Mouse (Mus musculus) urinary bladder, postnatal 14 days (tissue): ENCODE results near the gene Hrh3.

ENCODE experiments used
- DNase-seq: peaks from one replicate; pipeline ENCODE4 v3.0.0; 2021; ENCODE audit warnings: low spot score

Gene Hrh3

DNA sequence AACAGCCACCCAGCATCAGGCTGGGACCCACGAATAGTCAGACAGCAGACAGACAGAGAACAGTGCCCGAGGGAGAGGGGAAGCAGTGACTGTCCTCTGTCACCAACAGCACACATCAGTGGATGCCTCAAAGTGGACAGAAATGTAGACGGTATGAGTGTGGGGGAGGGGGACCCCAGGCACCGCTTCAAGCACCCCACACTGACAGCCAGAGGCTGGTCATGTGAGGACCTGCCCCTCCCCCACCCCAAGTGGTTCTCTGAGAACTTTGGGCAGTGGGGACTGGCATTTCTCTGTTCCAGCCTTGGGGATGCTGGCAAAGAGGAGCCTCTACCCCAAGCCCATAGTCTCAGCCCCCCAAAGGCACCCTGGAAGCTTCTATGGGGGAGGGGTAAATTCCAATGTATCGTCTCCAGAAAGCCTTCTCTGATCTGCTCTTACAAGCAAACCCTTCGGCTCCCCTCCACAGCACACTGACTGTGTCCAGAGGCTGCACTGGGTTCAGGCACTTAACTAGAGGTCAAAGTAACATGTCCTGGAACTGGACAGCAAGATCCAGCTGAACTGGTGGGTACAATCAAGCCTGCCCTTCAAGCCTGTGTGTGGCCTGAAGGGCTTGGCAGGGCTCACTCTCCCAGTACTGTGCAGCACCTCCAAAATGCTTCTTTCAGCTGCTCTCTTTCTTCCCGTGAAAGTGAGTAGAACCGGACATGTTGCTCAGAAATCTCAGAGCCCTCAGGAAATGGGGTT is 1.3 kb upstream of the Hrh3 start:
- DNase-seq, result no peak

- DNase-seq, result no peak
Observed at GRCm38 (mm10) chr2:180104659-180105377, 530 bp upstream of the Hrh3 start.

GRCm38 (mm10) chr2:180103151-180103977 is 924 bp downstream of the Hrh3 start:
- no peak for DNase-seq

GRCm38 (mm10) chr2:180099529-180099928 is 4.8 kb downstream of the Hrh3 start:
- no peak for DNase-seq

DNA sequence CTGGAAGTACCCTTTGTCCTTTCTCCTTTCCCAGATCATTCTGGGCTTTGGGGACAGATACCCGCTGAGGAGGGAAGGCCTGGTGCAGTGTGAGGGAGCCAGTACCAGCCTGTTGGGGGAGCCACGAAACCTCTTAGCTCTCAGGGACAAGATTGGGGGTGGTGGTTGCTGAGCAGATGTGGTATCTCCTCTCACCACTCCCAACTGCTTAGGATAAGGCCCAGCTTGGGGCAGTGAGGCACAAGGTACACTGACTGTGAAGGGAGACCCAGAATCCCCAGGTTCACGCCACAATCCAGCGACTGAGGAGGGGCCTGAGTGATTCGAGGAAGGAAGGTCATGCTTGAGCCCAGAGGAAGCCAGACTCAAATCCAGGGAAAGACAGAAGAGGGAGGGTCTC is 6.1 kb downstream of the Hrh3 start:
- DNase-seq, result no peak

GRCm38 (mm10) chr2:180097585-180097984 is 6.7 kb downstream of the Hrh3 start:
- DNase-seq, result no peak

DNA sequence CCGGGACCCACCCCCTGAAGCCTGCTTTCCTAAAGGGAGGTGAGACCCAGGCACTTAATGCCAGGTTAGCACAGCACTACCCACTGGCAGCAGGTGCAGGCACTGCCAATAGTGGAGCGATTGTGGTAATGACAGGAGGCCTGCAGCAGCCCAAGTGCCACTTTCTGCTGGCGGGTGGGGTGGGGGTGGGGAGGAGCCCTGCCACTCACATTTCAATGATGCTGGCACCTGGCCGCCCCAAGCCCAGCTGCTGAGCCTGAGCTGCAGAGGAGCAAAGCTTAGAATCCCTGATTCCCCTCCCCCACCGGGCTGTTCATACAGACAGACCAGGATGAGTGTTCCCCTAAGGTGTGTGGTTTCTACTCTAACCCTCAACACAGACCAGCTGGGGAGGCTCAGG is 8.6 kb downstream of the Hrh3 start:
- DNase-seq, result no peak

GRCm38 (mm10) chr2:180090285-180090684 is 14.0 kb downstream of the Hrh3 start:
- no peak for DNase-seq

- no peak for DNase-seq
Observed at GRCm38 (mm10) chr2:180087472-180087871, 16.8 kb downstream of the Hrh3 start.

DNA sequence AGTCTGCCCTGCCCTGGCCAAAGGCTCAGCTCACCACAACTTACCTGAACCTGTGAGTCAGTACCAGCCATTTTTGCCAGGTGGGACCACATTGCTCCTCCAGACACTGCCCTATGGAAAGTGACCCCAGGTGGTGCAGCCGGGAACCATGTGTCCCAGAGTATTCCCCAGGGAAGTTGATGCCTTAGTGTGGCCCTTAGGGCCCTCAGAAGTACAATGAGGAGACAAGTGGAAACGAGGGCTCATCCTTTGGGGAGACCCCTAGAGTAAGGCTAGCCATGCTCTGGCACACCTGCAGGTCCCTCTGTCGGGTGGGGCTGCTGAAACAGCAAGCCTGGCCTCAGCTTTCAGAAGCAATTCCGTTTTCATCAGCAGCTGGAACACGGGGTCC is 17.7 kb downstream of the Hrh3 start:
- no peak for DNase-seq

- no peak for DNase-seq
Observed at GRCm38 (mm10) chr2:180085926-180086636, 18.2 kb downstream of the Hrh3 start.

DNA sequence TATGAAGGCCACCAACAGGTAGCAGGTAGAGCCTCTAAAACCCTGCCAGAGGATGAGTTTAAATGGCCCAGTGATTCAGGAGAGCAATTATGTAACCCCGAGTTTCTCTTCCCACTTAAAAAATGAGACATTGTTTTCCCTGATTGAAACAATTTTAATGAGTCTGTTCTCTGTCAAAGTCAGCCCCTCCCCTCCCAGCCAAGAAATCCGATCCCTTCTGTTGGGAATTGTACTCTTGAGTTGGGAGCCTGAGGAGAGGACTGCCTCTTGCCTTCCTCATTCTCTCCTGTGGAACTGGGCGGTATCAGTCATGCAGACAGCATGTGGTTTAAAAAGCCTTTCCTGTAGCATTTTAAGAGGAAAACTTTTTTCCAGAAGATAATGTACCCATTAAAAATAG is 19.7 kb downstream of the Hrh3 start:
- no peak for DNase-seq

- no peak for DNase-seq
Observed at GRCm38 (mm10) chr2:180083063-180083462, 21.2 kb downstream of the Hrh3 start.

DNA sequence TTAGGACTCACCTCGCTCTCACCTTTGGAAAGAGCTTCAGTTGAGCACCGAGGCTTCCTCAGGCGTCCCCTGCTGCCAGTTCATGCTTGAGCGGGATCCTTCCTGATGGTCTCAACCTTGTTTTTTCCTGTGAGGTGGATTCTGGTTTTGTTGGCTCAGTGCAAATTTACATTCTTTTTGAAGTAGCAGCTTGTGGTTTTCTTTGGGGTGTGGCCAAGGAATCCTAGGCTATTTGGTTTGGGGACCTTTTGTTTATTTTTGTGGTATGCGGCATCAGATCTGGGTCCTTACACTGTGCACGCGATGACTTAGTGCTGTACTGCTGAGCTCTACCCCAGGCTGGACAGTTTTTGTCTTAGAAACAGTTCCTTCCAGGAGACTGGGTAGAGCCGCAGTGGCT is 23.6 kb downstream of the Hrh3 start:
- DNase-seq, result no peak

- DNase-seq, result no peak
Observed at GRCm38 (mm10) chr2:180077622-180078021, 26.7 kb downstream of the Hrh3 start.

- DNase-seq, result no peak
Observed at GRCm38 (mm10) chr2:180072886-180073285, 31.4 kb downstream of the Hrh3 start.

DNA sequence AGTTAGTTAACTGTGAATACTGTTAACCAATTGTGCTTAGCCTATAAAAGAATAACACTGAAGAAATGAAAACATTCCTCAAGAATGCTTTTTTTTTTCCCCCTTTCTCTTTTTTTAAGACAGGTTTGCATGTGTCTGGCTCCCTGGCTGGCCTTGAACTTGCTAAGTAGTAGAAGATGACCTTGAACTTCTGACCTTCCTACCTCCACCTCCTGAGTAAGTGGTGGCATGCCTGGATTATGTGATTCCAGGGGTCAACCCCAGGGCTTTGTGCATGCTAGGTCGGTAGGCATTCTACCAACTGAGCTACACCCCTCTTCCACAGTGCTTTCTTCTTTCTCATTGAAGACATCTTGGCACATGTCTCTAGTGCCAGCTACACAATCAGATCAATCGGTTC is 32.6 kb downstream of the Hrh3 start:
- DNase-seq, result no peak

DNA sequence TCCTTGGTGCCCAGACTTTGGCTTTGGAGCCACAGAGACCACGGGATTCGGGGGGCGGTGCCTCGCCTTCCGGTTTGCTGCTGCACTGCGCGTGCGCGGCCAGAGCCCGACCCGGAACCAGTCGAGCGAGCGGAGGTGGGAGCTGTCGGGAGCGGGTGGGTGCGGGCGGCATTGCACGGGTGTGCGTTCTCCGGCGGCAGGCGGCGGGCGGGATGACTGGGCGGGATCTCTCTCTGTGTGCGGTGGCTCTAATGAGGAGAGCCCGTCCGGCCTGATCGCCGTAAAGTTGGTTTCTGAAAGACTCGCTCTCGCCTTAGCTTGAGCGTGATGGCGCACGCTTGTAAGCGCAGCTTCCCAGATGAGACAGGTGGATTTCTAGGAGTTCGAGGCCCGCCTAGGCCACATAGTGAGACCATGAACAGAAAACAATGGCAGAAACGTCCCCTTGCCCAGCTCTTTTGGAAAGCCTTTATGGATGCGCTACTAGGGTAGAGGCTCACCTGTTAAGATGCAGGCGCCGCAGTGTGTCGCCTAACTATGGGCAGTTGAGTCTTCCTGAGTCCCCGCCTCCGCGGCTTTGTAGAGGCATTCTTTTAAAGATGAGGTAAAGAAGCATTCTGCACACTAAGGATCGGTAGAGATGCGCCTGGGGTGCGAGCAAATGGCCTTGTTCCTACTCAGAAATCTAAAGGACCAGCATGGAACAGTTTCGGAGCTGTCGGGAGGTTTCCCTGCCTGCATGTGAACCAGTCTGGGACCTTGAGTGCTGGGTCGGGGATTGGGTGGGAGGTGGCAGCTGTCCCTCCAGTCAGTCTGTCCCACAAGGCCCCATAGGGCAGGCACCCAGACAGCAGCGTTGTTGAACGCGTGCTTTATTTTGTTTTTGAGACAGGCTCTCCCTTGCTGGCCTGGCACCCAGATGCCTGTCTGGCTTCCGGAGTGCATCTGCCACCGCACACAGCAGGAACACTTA is 33.5 kb downstream of the Hrh3 start, which contains the start of gene Mtg2:
TSS of gene Mtg2 (plus strand) at position 108 of the 973 bp plus-strand sequence.
- DNase-seq, result peak; percentile 94

DNA sequence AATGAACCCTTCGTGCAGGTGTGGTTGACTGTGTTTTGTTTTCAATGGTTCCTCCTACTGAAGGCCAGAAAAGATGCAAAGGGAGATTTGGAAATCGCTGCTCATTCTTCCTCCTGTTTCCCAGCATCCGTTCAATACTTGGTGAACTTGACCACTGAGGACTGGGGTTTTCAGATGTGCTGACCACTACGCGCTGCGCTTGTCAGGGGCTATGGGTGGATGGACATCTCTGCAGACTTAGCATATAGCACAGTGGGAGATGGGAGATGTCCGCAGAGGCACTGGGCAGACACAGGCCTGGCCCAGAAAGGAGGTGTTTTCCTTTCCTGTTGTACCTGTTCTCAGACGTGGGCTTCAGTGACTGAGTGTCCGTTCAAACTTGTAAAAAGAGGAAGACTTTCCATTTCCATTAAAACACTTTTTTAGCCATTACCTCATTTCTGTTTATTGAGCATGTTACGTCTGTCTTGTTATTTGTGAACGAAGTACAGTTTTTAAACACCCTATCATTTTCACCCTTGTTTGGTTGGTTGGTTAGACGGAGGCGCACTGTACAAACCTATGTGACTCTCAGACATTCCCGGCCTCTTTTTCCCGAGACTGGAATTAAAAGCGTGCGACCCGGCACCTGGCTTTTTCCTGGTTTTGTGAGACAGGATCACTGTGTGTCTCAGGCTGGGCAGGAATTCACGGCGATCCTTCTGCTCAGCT is 34.4 kb downstream of the Hrh3 start:
- DNase-seq, result no peak
